Mouse (Mus musculus): ENCODE measurements around the gene Slc6a13.

Slc6a13 gene

DNA sequence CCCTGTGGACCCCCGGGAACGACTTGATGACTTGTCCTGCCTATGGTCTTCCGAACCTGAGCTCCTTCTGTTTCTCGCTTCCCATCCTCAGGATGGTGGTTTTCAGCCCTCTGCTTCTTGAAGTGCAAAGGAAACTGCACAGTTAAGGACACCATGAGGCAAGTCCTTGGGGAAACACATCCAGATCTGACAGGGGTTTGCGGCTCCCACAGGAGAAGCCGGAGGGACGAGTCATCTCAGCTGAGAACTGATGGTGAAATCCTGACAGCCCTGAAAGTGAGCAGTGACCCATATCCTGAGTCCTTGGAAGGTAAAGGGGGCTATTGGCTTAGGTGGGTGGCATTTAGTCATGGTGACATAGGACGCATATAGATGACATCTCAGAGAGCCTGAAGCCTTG is 80.5 kb downstream of the Slc6a13 start:
- DNase-seq (ENCODE audit: low read depth): no peak

DNA sequence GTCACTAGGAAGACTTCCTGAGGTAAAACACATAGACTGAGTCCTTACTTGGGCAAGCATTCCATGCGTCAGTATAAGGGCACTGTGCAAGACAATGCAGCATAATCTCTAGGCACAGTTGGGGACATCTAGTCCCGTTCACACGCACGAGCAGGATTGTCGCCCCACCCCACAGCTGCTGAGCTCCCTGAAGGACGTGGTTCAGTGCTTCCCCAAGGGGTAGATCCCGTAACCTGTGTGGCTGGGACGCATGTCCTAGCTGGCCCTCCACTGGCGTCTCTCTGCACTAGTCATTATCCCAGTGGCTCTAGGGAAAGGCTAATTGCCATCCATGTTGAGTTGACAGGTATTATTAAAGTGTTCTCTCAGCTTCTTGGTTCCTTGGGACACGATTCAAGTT is 82.0 kb downstream of the Slc6a13 start:
- no peak for DNase-seq (ENCODE audit: low read depth)

DNA sequence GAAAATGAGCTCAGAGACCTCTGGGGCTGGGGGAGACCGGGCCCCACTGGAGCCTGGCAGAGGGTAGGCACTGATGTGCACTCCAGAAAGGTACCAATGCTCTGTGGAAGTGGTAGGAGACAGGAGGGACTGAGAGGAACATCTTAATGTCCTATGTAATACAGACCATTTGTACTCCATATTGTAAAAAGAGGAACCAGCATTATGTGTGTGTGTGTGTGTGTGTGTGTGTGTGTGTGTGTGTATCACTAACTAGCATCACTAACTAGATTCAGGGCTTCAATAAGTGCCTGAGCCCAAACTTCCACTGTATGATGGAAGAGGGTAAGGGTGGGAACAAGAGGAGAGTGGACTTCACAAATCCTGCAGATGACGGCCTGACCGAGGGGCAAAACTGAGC is 85.4 kb downstream of the Slc6a13 start:
- DNase-seq (ENCODE audit: low read depth): no peak

All from fibroblast of lung, adult 2 months (primary cell).